Mouse (Mus musculus) heart, postnatal 0 days (tissue): ENCODE measurements around the gene Smox. TPM values are rescaled to one million over a fixed set of nuclear protein-coding genes. Genes with fewer than 3 reads are reported as not detected.

ENCODE experiments used
- ATAC-seq: fragments of 200-750 bp; cut with Nextera tagmentation; 2 replicates; pipeline ENCODE4 v1.8.0; 2017; ENCODE audit warnings: low read depth, moderate number of reproducible peaks, moderate library complexity; ENCODE audit not compliant: insufficient read depth
- DNase-seq: peaks from one replicate; pipeline ENCODE4 v3.0.0-alpha.2; 2016; ENCODE audit warnings: low spot score
- H3K27ac ChIP-seq: fragments of 300-500 bp; sonication (generic); 2 replicates; pipeline ENCODE4 v1.5.1; 2014; ENCODE audit warnings: low read depth, mild to moderate bottlenecking
- H3K27me3 ChIP-seq: fragments of 300-500 bp; sonication (generic); 2 replicates; pipeline ENCODE4 v1.6.1; 2014; ENCODE audit warnings: low read length, mixed read lengths; ENCODE audit not compliant: control insufficient read depth, insufficient read depth
- H3K36me3 ChIP-seq: fragments of 300-500 bp; sonication (generic); replicated peaks from 2 replicates; pipeline ENCODE4 v1.6.1; 2014; ENCODE audit warnings: low read length, mixed read lengths; ENCODE audit not compliant: control insufficient read depth, insufficient read depth
- H3K4me1 ChIP-seq: fragments of 300-500 bp; sonication (generic); 2 replicates; pipeline ENCODE4 v1.6.1; 2014; ENCODE audit warnings: antibody characterized with exemption; ENCODE audit not compliant: control insufficient read depth, insufficient read depth
- H3K4me2 ChIP-seq: fragments of 300-500 bp; sonication (generic); 2 replicates; pipeline ENCODE4 v1.6.1; 2014; ENCODE audit warnings: low read depth, mild to moderate bottlenecking, low read length, moderate library complexity
- H3K4me3 ChIP-seq: fragments of 300-500 bp; sonication (generic); 2 replicates; pipeline ENCODE4 v1.5.1; 2014; ENCODE audit warnings: low read depth, low read length
- H3K9ac ChIP-seq: fragments of 300-500 bp; sonication (generic); replicated peaks from 2 replicates; pipeline ENCODE4 v1.6.1; 2014; ENCODE audit warnings: low read depth, low read length, mixed read lengths
- H3K9me3 ChIP-seq: fragments of 300-500 bp; sonication (generic); replicated peaks from 2 replicates; pipeline ENCODE4 v1.6.1; 2016; ENCODE audit warnings: low read length; ENCODE audit not compliant: control insufficient read depth
- CTCF ChIP-seq: IDR thresholded peaks from 2 replicates; pipeline ENCODE4 v1.5.1; 2016; ENCODE audit warnings: antibody characterized with exemption, control low read depth, low read depth
- EP300 ChIP-seq: IDR thresholded peaks from 2 replicates; pipeline ENCODE4 v1.6.1; 2016; ENCODE audit warnings: antibody characterized with exemption, low read depth
- WGBS: fragments of 180-500 bp; shearing (Covaris S2); extraction: QIAGEN DNeasy Blood & Tissue Kit; methylation state at CpG from one replicate; pipeline ENCODE4 v1.1.7; 2014; 5-methylcytosine and 5-hydroxymethylcytosine counted together
- polyA plus RNA-seq: library from polyadenylated mRNA; unstranded; fragments of >200 nt; fragmentation: Nextera tagmentation; extraction: Ambion mirVana; gene quantifications from 2 replicates; pipeline ENCODE4 v1.2.1, GENCODE M21; 2015
- total RNA-seq: library from RNA; depleted of rRNA; stranded (reverse); fragments of >200 nt; gene quantifications from 2 replicates; pipeline ENCODE4 v1.2.3, GENCODE M21; 2014; ENCODE audit warnings: low replicate concordance

The Smox gene
- total and polyA plus RNA-seq, 2 experiments from 2014 or later: 31.4 to 32.7 TPM

DNA sequence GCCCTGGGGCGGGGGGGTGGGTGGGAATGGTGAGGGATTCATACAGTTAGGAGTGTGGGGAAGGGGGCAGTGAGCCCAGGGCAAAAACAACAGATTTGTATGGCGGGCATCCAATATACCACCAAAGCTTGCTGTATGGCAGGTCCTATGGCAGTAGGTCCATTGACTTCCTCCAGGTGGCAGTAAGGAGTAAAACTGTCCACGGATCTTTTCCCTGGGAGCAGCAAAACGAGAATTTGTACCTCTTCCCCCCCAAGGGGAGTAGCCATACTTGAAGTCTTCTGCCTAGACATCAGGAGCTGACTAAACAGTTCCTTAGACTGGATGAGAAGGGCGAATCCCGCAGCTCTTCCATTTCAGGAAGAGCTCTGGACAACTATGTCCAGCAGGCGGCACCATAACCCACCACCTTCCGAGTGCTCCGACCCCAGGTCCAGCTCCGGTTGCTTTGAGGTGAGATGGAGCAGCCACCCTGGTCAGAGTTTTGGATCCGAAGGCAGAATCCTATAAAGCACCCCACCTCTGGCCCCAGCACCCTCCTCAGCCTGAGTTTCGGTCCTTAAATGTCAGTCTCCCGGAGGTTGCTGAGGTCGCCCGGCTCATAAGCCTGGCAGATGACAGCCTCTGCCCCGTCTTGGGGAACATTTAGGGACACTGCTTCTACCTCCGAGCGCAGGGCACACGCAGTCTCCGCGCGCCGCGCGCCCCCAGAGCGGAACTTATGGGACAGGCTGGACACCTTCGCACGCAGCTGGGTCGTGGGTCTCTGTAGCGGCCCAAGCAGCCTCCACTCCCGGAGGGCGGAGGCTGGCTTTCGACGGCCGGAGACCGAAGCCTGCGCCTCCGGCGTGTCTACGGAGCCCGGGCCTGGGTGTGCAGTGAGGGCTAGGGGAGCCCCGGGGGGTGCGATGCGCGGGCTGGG is 54.4 kb downstream of the Smox start:
- no peak overlapping the region for H3K27ac ChIP-seq
- H3K27me3 ChIP-seq: peaks cover 38% of the 10 kb centered on the region
- DNase-seq: peak; percentile 46
- H3K4me1 ChIP-seq: peaks cover 6% of the 10 kb centered on the region; the same call in 1 of the 2 replicates
- no peaks in the 10 kb centered on the region for H3K36me3 ChIP-seq
- peak overlapping the region; percentile 47 for H3K4me3 ChIP-seq
- peak; percentile 38; the same call in 1 of the 2 replicates for ATAC-seq
- TF ChIP-seq CTCF (peak; percentile 52), EP300 (no peak)
- WGBS: 5% methylated on average over 45 of the region's 45 CpGs
- H3K4me2 ChIP-seq: peak overlapping the region; percentile 74
- H3K9me3 ChIP-seq: no peaks in the 10 kb centered on the region
- peak overlapping the region; percentile 21; the same call in 1 of the 2 replicates for H3K9ac ChIP-seq

GRCm38 (mm10) chr2:131546308-131546700 is 55.0 kb downstream of the Smox start:
- TF ChIP-seq EP300 (no peak), CTCF (no peak)
- ATAC-seq (no peak), DNase-seq (no peak)
- H3K4me1 ChIP-seq: peaks cover 6% of the 10 kb centered on the region; the same call in 1 of the 2 replicates
- no peak overlapping the region for H3K27ac ChIP-seq
- H3K4me2 ChIP-seq: peak overlapping the region; percentile 74
- 7% methylated on average over 27 of the region's 27 CpGs for WGBS
- peaks cover 38% of the 10 kb centered on the region for H3K27me3 ChIP-seq
- H3K9ac ChIP-seq: peak overlapping the region; percentile 21; the same call in 1 of the 2 replicates
- H3K4me3 ChIP-seq: peak overlapping the region; percentile 47
- H3K9me3 ChIP-seq: no peaks in the 10 kb centered on the region
- no peaks in the 10 kb centered on the region for H3K36me3 ChIP-seq

- Histone ChIP-seq H3K36me3 (no peaks in the 10 kb centered on the region), H3K9ac (no peak overlapping the region), H3K9me3 (no peaks in the 10 kb centered on the region), H3K27me3 (peaks cover 38% of the 10 kb centered on the region), H3K4me1 (peaks cover 6% of the 10 kb centered on the region; the same call in 1 of the 2 replicates), H3K4me2 (peak overlapping the region; percentile 74; the same call in 1 of the 2 replicates), H3K27ac (no peak overlapping the region), H3K4me3 (0 out of 2 replicates have a peak overlapping the region, but pooled peaks have one; percentile 47)
- WGBS: 39% methylated on average over 19 of the region's 19 CpGs
- ATAC-seq (no peak), DNase-seq (no peak)
- TF ChIP-seq CTCF: no peak
- TF ChIP-seq EP300: no peak
These were observed 55.6 kb downstream of the Smox start for GRCm38 (mm10) chr2:131546745-131547408.

DNA sequence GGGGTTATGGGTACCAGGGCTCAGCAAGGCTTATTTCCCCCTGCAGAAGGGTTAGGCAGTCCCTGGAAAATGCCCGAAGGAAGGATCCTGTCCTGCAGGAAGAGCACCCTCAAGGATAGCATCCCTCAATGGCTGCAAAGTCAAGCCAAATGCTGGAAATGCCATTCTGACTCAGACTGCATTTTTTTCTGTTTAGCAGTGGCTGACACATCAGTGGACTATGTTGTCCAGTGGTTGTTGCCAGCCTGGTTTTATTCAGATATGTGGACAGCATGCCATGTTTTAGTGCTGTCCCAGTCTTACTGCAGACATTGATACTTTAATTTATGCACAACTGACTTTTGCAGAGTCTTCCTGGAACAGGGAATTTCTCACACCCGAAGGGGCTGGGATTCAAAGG is 57.0 kb downstream of the Smox start:
- TF ChIP-seq EP300 (no peak), CTCF (no peak)
- WGBS: 55% methylated on average over 2 of the region's 2 CpGs
- no peak overlapping the region for H3K4me2 ChIP-seq
- peaks cover 6% of the 10 kb centered on the region; the same call in 1 of the 2 replicates for H3K4me1 ChIP-seq
- H3K4me3 ChIP-seq: no peak overlapping the region
- no peaks in the 10 kb centered on the region for H3K36me3 ChIP-seq
- ATAC-seq (no peak), DNase-seq (no peak)
- H3K27me3 ChIP-seq: peaks cover 38% of the 10 kb centered on the region
- no peaks in the 10 kb centered on the region for H3K9me3 ChIP-seq
- H3K27ac ChIP-seq: no peak overlapping the region
- no peak overlapping the region for H3K9ac ChIP-seq

- no peak for ATAC-seq
- H3K9ac ChIP-seq: no peak overlapping the region
These were observed 57.8 kb downstream of the Smox start for GRCm38 (mm10) chr2:131549090-131549489.

More at GRCm38 (mm10) chr2:131549090-131549489, 57.8 kb downstream of the Smox start:
- Histone ChIP-seq H3K4me3 (no peak overlapping the region), H3K4me1 (peaks cover 6% of the 10 kb centered on the region; the same call in 1 of the 2 replicates), H3K9me3 (no peaks in the 10 kb centered on the region), H3K4me2 (no peak overlapping the region), H3K36me3 (no peaks in the 10 kb centered on the region), H3K27me3 (peaks cover 38% of the 10 kb centered on the region), H3K27ac (no peak overlapping the region)
- TF ChIP-seq EP300 (no peak), CTCF (no peak)
- no peak for DNase-seq
- 83% methylated on average over 5 of the region's 5 CpGs for WGBS
